Mouse (Mus musculus): ENCODE data around the gene Armc2. TPM values are rescaled to one million over a fixed set of nuclear protein-coding genes. Genes with fewer than 3 reads are reported as not detected.

The Armc2 gene
- total RNA-seq, 4 experiments from 2014 or later, result 0.98 to 4.1 (median 2.8) TPM

GRCm38 (mm10) chr10:41901456-41901855 is 116.8 kb downstream of the Armc2 start:
- no peak for DNase-seq

- no peak for DNase-seq
Observed at GRCm38 (mm10) chr10:41896865-41897264, 121.4 kb downstream of the Armc2 start.

- no peak for DNase-seq
Observed at GRCm38 (mm10) chr10:41896425-41896824, 121.8 kb downstream of the Armc2 start.

- DNase-seq, result peak; percentile 34
Observed at GRCm38 (mm10) chr10:41893433-41894411, 124.5 kb downstream of the Armc2 start.

- no peak for DNase-seq
Observed at GRCm38 (mm10) chr10:41891312-41891711, 126.9 kb downstream of the Armc2 start.

- no peak for DNase-seq
Observed at GRCm38 (mm10) chr10:41890537-41890936, 127.7 kb downstream of the Armc2 start.

- no peak for DNase-seq
Observed at GRCm38 (mm10) chr10:41889566-41889965, 128.7 kb downstream of the Armc2 start.

GRCm38 (mm10) chr10:41888365-41888941 is 129.8 kb downstream of the Armc2 start:
- DNase-seq, result no peak

GRCm38 (mm10) chr10:41887080-41887821 is 131.0 kb downstream of the Armc2 start:
- DNase-seq, result peak; percentile 88

GRCm38 (mm10) chr10:41883741-41884575 is 134.3 kb downstream of the Armc2 start:
- peak; percentile 18 for DNase-seq

GRCm38 (mm10) chr10:41881438-41881837 is 136.8 kb downstream of the Armc2 start:
- DNase-seq, result no peak

- DNase-seq, result no peak
Observed at GRCm38 (mm10) chr10:41880777-41881176, 137.5 kb downstream of the Armc2 start.

GRCm38 (mm10) chr10:41880206-41880605 is 138.0 kb downstream of the Armc2 start:
- no peak for DNase-seq

GRCm38 (mm10) chr10:41879675-41880074 is 138.6 kb downstream of the Armc2 start:
- DNase-seq, result no peak

- no peak for DNase-seq
Observed at GRCm38 (mm10) chr10:41878344-41878743, 139.9 kb downstream of the Armc2 start.

GRCm38 (mm10) chr10:41875624-41876023 is 142.6 kb downstream of the Armc2 start:
- DNase-seq, result no peak

- no peak for DNase-seq
Observed at GRCm38 (mm10) chr10:41871564-41871963, 146.7 kb downstream of the Armc2 start.

GRCm38 (mm10) chr10:41870101-41870500 is 148.1 kb downstream of the Armc2 start:
- no peak for DNase-seq

- DNase-seq, result no peak
Observed at GRCm38 (mm10) chr10:41867956-41868355, 150.3 kb downstream of the Armc2 start.

GRCm38 (mm10) chr10:41866838-41867154 is 151.4 kb downstream of the Armc2 start:
- DNase-seq, result no peak

- DNase-seq, result no peak
Observed at GRCm38 (mm10) chr10:41866069-41866837, 152.0 kb downstream of the Armc2 start.

All from adrenal gland, adult 8-10 months (tissue).